Mouse (Mus musculus) fat pad, adult 2 months (tissue): ENCODE data around the gene Ift80.
"Not testable (repeated sequence)": the region's sequence is repeated elsewhere in the genome, so short reads cannot be mapped to it uniquely, and the experiment has no call there.

Source experiments
- DNase-seq: peaks from one replicate; pipeline ENCODE4 v3.0.0-alpha.2; 2011; ENCODE audit warnings: low read depth, low spot score; ENCODE audit errors: extremely low read depth

Ift80 gene

GRCm38 (mm10) chr3:68939312-68939711 lies 65.1 kb downstream of the Ift80 start:
- no peak for DNase-seq

- no peak for DNase-seq
These were observed 67.7 kb downstream of the Ift80 start for GRCm38 (mm10) chr3:68936709-68937108.

GRCm38 (mm10) chr3:68935498-68935897 lies 68.9 kb downstream of the Ift80 start:
- DNase-seq: no peak

GRCm38 (mm10) chr3:68934259-68934658 lies 70.1 kb downstream of the Ift80 start:
- DNase-seq: no peak

- DNase-seq: no peak
These were observed 75.8 kb downstream of the Ift80 start for GRCm38 (mm10) chr3:68928619-68929018.

GRCm38 (mm10) chr3:68907509-68907908 lies 96.9 kb downstream of the Ift80 start:
- DNase-seq: no peak

- DNase-seq: no peak
These were observed 99.2 kb downstream of the Ift80 start for GRCm38 (mm10) chr3:68904902-68905778.

- not testable (repeated sequence) for DNase-seq
These were observed 101.7 kb downstream of the Ift80 start for GRCm38 (mm10) chr3:68902636-68903035.

- DNase-seq: no peak
These were observed 107.2 kb downstream of the Ift80 start for GRCm38 (mm10) chr3:68897154-68897553.

- DNase-seq: no peak
These were observed 108.9 kb downstream of the Ift80 start for GRCm38 (mm10) chr3:68895426-68895825.

GRCm38 (mm10) chr3:68886845-68887244 lies 117.5 kb downstream of the Ift80 start:
- DNase-seq: no peak

GRCm38 (mm10) chr3:68874079-68874478 lies 130.3 kb downstream of the Ift80 start:
- DNase-seq: no peak

- DNase-seq: no peak
These were observed 133.8 kb downstream of the Ift80 start for GRCm38 (mm10) chr3:68870568-68870950.

- DNase-seq: no peak
These were observed 134.4 kb downstream of the Ift80 start for GRCm38 (mm10) chr3:68869691-68870567.

GRCm38 (mm10) chr3:68869211-68869690 lies 135.1 kb downstream of the Ift80 start, which contains the start of gene 1110032F04Rik:
Gene 1110032F04Rik (plus strand): TSS chr3:68869586.
- DNase-seq: no peak

- no peak for DNase-seq
These were observed 152.0 kb downstream of the Ift80 start for GRCm38 (mm10) chr3:68852414-68852813.

GRCm38 (mm10) chr3:68848323-68848722 lies 156.0 kb downstream of the Ift80 start:
- DNase-seq: no peak

GRCm38 (mm10) chr3:68844025-68844424 lies 160.3 kb downstream of the Ift80 start:
- DNase-seq: no peak
